Mouse (Mus musculus) liver, embryonic 13.5 days (tissue): ENCODE data around the gene Tex50. TPM values are rescaled to one million over a fixed set of nuclear protein-coding genes. Genes with fewer than 3 reads are reported as not detected.
A peak's percentile ranks its signal among the peaks of the same experiment; 100 is the strongest.
"Not testable (repeated sequence)": the region's sequence is repeated elsewhere in the genome, so short reads cannot be mapped to it uniquely, and the experiment has no call there.

Experiments
- ATAC-seq: fragments of 200-750 bp; cut with Nextera tagmentation; 2 replicates; pipeline ENCODE4 v1.8.0; 2017; ENCODE audit warnings: low read depth, mild to moderate bottlenecking, moderate number of reproducible peaks, moderate library complexity
- DNase-seq: peaks from one replicate; pipeline ENCODE4 v3.0.0; 2022
- H3K27ac ChIP-seq: fragments of 300-500 bp; sonication (generic); 2 replicates; pipeline ENCODE4 v1.5.1; 2015; ENCODE audit warnings: moderate library complexity, mild to moderate bottlenecking, inconsistent platforms
- H3K27me3 ChIP-seq: fragments of 300-500 bp; sonication (generic); 2 replicates; pipeline ENCODE4 v1.6.1; 2015; ENCODE audit warnings: mild to moderate bottlenecking, inconsistent platforms
- H3K36me3 ChIP-seq: fragments of 300-500 bp; sonication (generic); 2 replicates; pipeline ENCODE4 v1.6.1; 2015; ENCODE audit warnings: mild to moderate bottlenecking, inconsistent platforms
- H3K4me1 ChIP-seq: fragments of 300-500 bp; sonication (generic); replicated peaks from 2 replicates; pipeline ENCODE4 v1.6.1; 2015; ENCODE audit warnings: inconsistent platforms
- H3K4me2 ChIP-seq: fragments of 300-500 bp; sonication (generic); 2 replicates; pipeline ENCODE4 v1.6.1; 2015; ENCODE audit warnings: inconsistent platforms, mild to moderate bottlenecking, moderate library complexity
- H3K4me3 ChIP-seq: fragments of 300-500 bp; sonication (generic); replicated peaks from 2 replicates; pipeline ENCODE4 v1.5.1; 2015; ENCODE audit warnings: mild to moderate bottlenecking, inconsistent platforms
- H3K9ac ChIP-seq: fragments of 300-500 bp; sonication (generic); 2 replicates; pipeline ENCODE4 v1.6.1; 2015; ENCODE audit warnings: mild to moderate bottlenecking, inconsistent platforms
- H3K9me3 ChIP-seq: fragments of 300-500 bp; sonication (generic); replicated peaks from 2 replicates; pipeline ENCODE4 v1.6.1; 2016; ENCODE audit warnings: inconsistent platforms
- WGBS: fragments of 180-500 bp; shearing (Covaris S2); methylation state at CpG from one replicate; pipeline ENCODE4 v1.1.7; 2015; ENCODE audit not compliant: insufficient replicate concordance; 5-methylcytosine and 5-hydroxymethylcytosine counted together
- polyA plus RNA-seq: library from polyadenylated mRNA; unstranded; fragments of >200 nt; fragmentation: Nextera tagmentation; extraction: Ambion mirVana; gene quantifications from 2 replicates; pipeline ENCODE4 v1.2.1, GENCODE M21; 2015

Tex50 gene
- polyA plus RNA-seq, result not detected in 2 replicates

DNA sequence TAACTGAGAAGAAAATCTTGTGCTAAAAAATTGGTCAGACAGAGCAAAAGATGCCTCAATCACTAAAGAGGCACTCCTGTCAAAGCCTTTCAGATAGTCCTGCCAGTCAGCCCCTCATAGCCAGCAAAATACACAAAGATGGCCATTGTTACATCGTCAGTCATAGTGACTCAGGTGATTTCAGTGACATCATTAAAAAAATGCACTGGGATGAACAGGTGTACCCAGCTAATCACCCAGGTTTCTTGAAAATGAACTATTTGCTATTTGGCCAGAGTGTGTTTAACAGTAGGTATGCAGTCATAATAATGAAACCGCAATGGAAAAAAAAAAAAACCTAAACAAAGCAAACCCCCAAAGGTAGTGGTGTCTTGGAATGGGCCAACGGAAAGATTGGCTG lies at the start of gene Tex50:
Gene Tex50, minus strand, starts transcription at position 101 of the 400 bp plus-strand sequence.
- no peaks in the 10 kb centered on the region for H3K9me3 ChIP-seq
- no peak for ATAC-seq
- H3K4me3 ChIP-seq, result no peak within 1 kb of the TSS
- peaks cover 5% of the 10 kb centered on the region for H3K4me1 ChIP-seq
- no peaks in the 10 kb centered on the region for H3K36me3 ChIP-seq
- WGBS, result 72% methylated on average over 3 of the region's 3 CpGs
- no peaks in the 10 kb centered on the region for H3K27me3 ChIP-seq
- no peak within 1 kb of the TSS for H3K27ac ChIP-seq
- H3K4me2 ChIP-seq, result no peak within 1 kb of the TSS
- no peak for DNase-seq
- no peak within 1 kb of the TSS for H3K9ac ChIP-seq

GRCm38 (mm10) chr1:161199856-161200255 lies 40.7 kb upstream of the Tex50 start:
- no peak for ATAC-seq
- H3K4me3 ChIP-seq, result no peak overlapping the region
- no peak overlapping the region for H3K9ac ChIP-seq
- no peak overlapping the region for H3K27ac ChIP-seq
- no peak for DNase-seq
- peaks cover 18% of the 10 kb centered on the region for H3K4me1 ChIP-seq
- H3K4me2 ChIP-seq, result no peak overlapping the region
- H3K36me3 ChIP-seq, result no peaks in the 10 kb centered on the region
- no peaks in the 10 kb centered on the region for H3K9me3 ChIP-seq
- WGBS, result 37% methylated on average over 5 of the region's 5 CpGs
- H3K27me3 ChIP-seq, result no peaks in the 10 kb centered on the region

GRCm38 (mm10) chr1:161196364-161196763 lies 37.2 kb upstream of the Tex50 start:
- not testable (repeated sequence) for H3K27me3 ChIP-seq, ATAC-seq, H3K9me3 ChIP-seq, H3K27ac ChIP-seq, DNase-seq, H3K9ac ChIP-seq, H3K36me3 ChIP-seq
- peak overlapping the region; percentile 75 for H3K4me2 ChIP-seq
- peak overlapping the region; percentile 60; the same call in 1 of the 2 replicates for H3K4me3 ChIP-seq
- H3K4me1 ChIP-seq, result peaks cover 18% of the 10 kb centered on the region
- 54% methylated on average over 11 of the region's 11 CpGs for WGBS

- peak; percentile 65 for DNase-seq
- peak; percentile 96 for ATAC-seq
- H3K27ac ChIP-seq, result peak overlapping the region; percentile 9; the same call in 1 of the 2 replicates
- peak overlapping the region; percentile 75 for H3K4me2 ChIP-seq
- H3K27me3 ChIP-seq, result peaks cover 6% of the 10 kb centered on the region; the same call in 1 of the 2 replicates
- H3K9ac ChIP-seq, result peak overlapping the region; percentile 73
- H3K9me3 ChIP-seq, result no peaks in the 10 kb centered on the region
- H3K36me3 ChIP-seq, result no peaks in the 10 kb centered on the region
- H3K4me3 ChIP-seq, result peak overlapping the region; percentile 60
- WGBS, result under 1% methylated on average over 16 of the region's 16 CpGs
- peaks cover 18% of the 10 kb centered on the region for H3K4me1 ChIP-seq
Measured at GRCm38 (mm10) chr1:161195541-161196351, 36.6 kb upstream of the Tex50 start.

- 59% methylated on average over 9 of the region's 9 CpGs for WGBS
- no peak for ATAC-seq
- H3K9me3 ChIP-seq, result no peaks in the 10 kb centered on the region
Measured at GRCm38 (mm10) chr1:161190253-161190910, 31.3 kb upstream of the Tex50 start.

GRCm38 (mm10) chr1:161185431-161185830 lies 26.3 kb upstream of the Tex50 start:
- no peaks in the 10 kb centered on the region for H3K9me3 ChIP-seq
- peaks cover 10% of the 10 kb centered on the region for H3K4me1 ChIP-seq
- H3K27me3 ChIP-seq, result peaks cover 5% of the 10 kb centered on the region; the same call in 1 of the 2 replicates
- H3K4me3 ChIP-seq, result no peak overlapping the region
- no peak overlapping the region for H3K27ac ChIP-seq
- ATAC-seq, result no peak
- no peaks in the 10 kb centered on the region for H3K36me3 ChIP-seq
- DNase-seq, result no peak
- no peak overlapping the region for H3K4me2 ChIP-seq
- H3K9ac ChIP-seq, result no peak overlapping the region
- 65% methylated on average over 3 of the region's 3 CpGs for WGBS

More at GRCm38 (mm10) chr1:161190253-161190910, 31.3 kb upstream of the Tex50 start:
- Histone ChIP-seq H3K4me3 (no peak overlapping the region), H3K36me3 (no peaks in the 10 kb centered on the region), H3K27me3 (peaks cover 11% of the 10 kb centered on the region), H3K27ac (no peak overlapping the region), H3K4me2 (no peak overlapping the region), H3K9ac (no peak overlapping the region), H3K4me1 (peaks cover 10% of the 10 kb centered on the region)
- no peak for DNase-seq

DNA sequence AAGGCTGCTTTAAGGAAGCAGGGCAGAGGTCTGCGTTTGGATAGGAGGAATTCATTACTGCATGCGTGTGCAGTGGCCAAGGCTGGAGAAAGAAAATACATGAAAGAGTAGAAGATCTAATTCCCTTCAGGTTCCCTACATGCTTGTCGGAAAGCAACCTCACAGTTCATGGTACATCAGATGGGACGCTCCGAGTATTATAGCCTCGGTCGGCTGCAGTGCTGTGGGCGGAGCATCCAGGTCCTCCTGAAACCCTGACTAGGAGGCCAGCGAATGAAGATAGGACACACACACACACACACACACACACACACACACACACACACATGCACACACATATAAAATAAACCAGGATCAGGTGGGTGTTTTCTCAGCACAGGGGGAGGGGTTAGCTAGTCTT lies 24.6 kb upstream of the Tex50 start:
- no peak overlapping the region for H3K4me2 ChIP-seq
- no peak overlapping the region for H3K9ac ChIP-seq
- H3K36me3 ChIP-seq, result no peaks in the 10 kb centered on the region
- WGBS, result 65% methylated on average over 9 of the region's 9 CpGs
- no peak overlapping the region for H3K27ac ChIP-seq
- H3K27me3 ChIP-seq, result no peaks in the 10 kb centered on the region
- ATAC-seq, result no peak
- H3K4me1 ChIP-seq, result peaks cover 10% of the 10 kb centered on the region
- no peaks in the 10 kb centered on the region for H3K9me3 ChIP-seq
- H3K4me3 ChIP-seq, result no peak overlapping the region
- DNase-seq, result no peak

DNA sequence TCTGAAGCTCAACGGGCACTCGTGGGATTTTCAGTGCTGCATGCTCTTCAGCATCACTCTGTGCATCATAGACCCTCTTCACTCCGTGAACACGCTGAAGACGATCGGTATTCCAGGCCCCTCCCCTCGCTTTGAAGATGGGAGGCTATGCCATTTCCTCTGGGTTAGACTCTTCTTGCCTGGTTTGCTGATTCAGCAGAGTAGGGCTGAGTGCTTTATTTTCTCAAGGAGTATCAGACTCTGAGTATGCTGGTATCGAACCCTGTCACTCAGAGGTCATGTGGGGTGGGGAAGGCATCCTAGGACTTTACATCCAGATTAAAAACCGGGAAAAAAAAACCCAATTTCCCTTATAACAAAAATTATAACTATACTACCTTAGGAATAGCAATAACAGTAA lies 23.3 kb upstream of the Tex50 start:
- no peak overlapping the region for H3K4me2 ChIP-seq

DNA sequence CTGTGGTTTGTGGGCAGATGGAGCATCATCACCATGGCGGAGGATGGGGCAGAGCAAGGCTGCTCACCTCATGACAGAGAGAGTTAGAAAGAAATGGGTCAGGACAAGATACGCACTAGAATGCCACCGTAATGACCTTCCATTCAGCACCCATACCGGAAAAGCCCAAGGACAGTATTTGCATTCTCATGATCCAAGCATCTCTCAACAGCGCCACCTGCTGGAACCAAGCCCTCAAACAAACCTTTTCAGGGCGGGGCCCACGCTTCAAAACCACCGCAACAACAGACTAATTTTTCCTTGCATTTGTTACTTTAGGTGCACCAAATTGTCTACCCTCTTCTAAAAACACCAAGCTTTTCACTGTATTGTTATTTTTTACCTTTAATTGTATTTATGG lies 21.6 kb upstream of the Tex50 start:
- 40% methylated on average over 8 of the region's 8 CpGs for WGBS

More for the DNA sequence above, 23.3 kb upstream of the Tex50 start:
- no peak overlapping the region for H3K4me3 ChIP-seq
- H3K9me3 ChIP-seq, result no peaks in the 10 kb centered on the region
- no peak overlapping the region for H3K27ac ChIP-seq
- H3K36me3 ChIP-seq, result no peaks in the 10 kb centered on the region
- no peaks in the 10 kb centered on the region for H3K27me3 ChIP-seq
- DNase-seq, result no peak
- 67% methylated on average over 9 of the region's 9 CpGs for WGBS
- H3K4me1 ChIP-seq, result peaks cover 7% of the 10 kb centered on the region
- no peak overlapping the region for H3K9ac ChIP-seq
- ATAC-seq, result no peak

DNA sequence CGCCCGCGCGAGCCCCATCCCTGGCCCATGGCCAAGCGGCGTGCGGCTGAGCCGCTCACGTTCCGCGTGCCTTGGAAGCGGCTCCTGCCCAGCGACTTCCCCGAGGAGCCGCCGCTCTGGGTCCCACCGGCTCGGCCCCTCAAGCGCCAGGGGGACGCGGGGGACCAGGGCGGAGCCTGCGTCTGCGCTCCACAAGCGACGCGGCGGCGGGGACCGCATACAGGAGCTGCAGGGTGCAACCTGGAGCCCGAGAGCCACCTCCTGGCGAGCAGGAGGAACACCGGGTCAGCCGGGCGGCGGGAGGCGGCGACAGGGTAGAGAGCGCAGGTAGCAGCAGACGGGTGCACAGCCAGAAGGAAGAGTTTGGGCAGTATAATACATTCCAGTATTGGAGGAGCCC lies 11.5 kb upstream of the Tex50 start:
- 3% methylated on average over 40 of the region's 40 CpGs for WGBS
- H3K27me3 ChIP-seq, result peaks cover 79% of the 10 kb centered on the region
- 0 out of 2 replicates have a peak overlapping the region, but pooled peaks have one; percentile 22 for H3K9ac ChIP-seq
- peak; percentile 49 for DNase-seq
- H3K9me3 ChIP-seq, result no peaks in the 10 kb centered on the region
- ATAC-seq, result peak; percentile 76
- peak overlapping the region; percentile 67 for H3K4me2 ChIP-seq
- no peaks in the 10 kb centered on the region for H3K36me3 ChIP-seq
- H3K4me3 ChIP-seq, result peak overlapping the region; percentile 58
- H3K4me1 ChIP-seq, result peaks cover 7% of the 10 kb centered on the region; the same call in 1 of the 2 replicates
- no peak overlapping the region for H3K27ac ChIP-seq

More for the DNA sequence above, 21.6 kb upstream of the Tex50 start:
- Histone ChIP-seq H3K4me1 (0 out of 2 replicates have a peak, but pooled peaks cover 3% of the 10 kb centered on the region), H3K27ac (no peak overlapping the region), H3K27me3 (no peaks in the 10 kb centered on the region), H3K4me2 (no peak overlapping the region), H3K9ac (no peak overlapping the region), H3K4me3 (no peak overlapping the region), H3K36me3 (no peaks in the 10 kb centered on the region), H3K9me3 (no peaks in the 10 kb centered on the region)
- DNase-seq (peak; percentile 60), ATAC-seq (no peak)

GRCm38 (mm10) chr1:161160266-161160665 lies 1.2 kb upstream of the Tex50 start:
- H3K27ac ChIP-seq, result no peak overlapping the region
- DNase-seq (no peak), ATAC-seq (0 out of 2 replicates have a peak, but pooled peaks have one; percentile 29)
- H3K27me3 ChIP-seq, result no peaks in the 10 kb centered on the region
- no peak overlapping the region for H3K4me3 ChIP-seq
- H3K4me1 ChIP-seq, result peaks cover 5% of the 10 kb centered on the region
- H3K4me2 ChIP-seq, result no peak overlapping the region
- no peaks in the 10 kb centered on the region for H3K36me3 ChIP-seq
- H3K9ac ChIP-seq, result no peak overlapping the region
- H3K9me3 ChIP-seq, result no peaks in the 10 kb centered on the region
- WGBS, result 33% methylated on average over 4 of the region's 4 CpGs
